Mouse (Mus musculus): ENCODE results near the gene Igsf3. TPM values are rescaled to one million over a fixed set of nuclear protein-coding genes. Genes with fewer than 3 reads are reported as not detected.

The Igsf3 gene
- polyA plus RNA-seq, 1 experiment = 0.12 TPM

DNA sequence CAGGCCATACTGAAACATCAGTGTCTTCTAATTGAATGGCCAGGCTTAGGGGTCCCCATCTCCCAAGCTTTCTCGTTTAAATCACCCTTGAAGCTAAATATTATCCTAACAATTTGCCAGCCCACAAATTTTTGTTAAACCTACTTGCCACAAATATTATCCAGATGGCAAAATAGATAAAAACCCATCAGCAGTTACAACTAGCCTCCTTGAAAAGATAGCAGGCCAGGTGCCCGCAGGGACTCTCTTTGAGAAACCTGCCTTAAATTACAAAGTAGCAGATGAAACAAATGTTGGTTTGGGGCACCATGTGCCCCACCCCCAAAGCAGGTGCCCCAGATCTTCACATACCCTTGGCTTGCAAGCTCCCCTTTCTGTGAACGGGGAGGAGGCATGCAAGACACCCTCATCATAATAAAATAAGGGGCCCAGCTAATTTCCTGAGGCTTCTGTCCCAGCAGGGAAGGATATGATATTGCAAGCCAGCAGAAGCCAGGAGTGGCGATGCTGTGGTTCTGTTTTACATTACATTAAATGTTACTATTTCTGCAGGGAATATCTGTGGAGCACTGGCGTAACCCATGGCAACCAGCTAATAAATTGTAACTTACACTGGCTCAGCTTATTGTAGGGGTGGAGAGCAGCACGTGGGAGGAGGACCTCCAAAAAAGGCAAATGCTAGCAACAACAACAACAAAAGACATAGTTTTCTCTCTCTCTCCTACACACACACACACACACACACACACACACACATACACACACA is 27.2 kb upstream of the Igsf3 start:
- peaks cover 8% of the 10 kb centered on the region for H3K9me3 ChIP-seq (ENCODE audit: control insufficient read depth, low read length)
- no peaks in the 10 kb centered on the region for H3K27me3 ChIP-seq (ENCODE audit: control insufficient read depth)
- H3K4me3 ChIP-seq (replicated peaks) = no peak overlapping the region
- H3K4me1 ChIP-seq (ENCODE audit: control insufficient read depth) = peaks cover 60% of the 10 kb centered on the region
- H3K36me3 ChIP-seq (ENCODE audit: control insufficient read depth) = peaks cover 14% of the 10 kb centered on the region
- TF ChIP-seq GATA1 (IDR thresholded peaks at IDR 0.05; ENCODE audit: low read length) = peak; percentile 22; the same call in 1 of the 2 replicates
- TF ChIP-seq TAL1 (IDR thresholded peaks at IDR 0.05; ENCODE audit: low read length) = no peak

DNA sequence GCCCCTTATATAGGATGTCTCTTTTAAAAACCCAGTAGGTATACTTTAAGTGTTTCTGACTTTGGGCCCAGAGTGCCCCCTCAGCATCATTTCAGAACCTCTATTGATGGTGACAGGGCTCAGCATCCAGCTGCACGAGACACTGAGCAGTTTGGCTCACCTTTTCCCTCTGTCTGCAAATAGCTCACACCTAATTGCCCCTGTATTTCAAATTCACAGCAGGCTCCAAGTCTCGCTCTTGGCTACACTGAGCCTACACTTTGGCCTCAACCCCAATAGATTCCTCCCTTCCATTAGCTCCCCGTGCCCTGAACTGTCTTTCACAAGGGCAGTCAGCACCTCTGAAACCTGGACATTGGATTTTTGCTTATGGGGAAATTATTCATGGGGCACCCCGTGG is 26.5 kb upstream of the Igsf3 start:
- peaks cover 67% of the 10 kb centered on the region for H3K4me1 ChIP-seq (ENCODE audit: control insufficient read depth)

DNA sequence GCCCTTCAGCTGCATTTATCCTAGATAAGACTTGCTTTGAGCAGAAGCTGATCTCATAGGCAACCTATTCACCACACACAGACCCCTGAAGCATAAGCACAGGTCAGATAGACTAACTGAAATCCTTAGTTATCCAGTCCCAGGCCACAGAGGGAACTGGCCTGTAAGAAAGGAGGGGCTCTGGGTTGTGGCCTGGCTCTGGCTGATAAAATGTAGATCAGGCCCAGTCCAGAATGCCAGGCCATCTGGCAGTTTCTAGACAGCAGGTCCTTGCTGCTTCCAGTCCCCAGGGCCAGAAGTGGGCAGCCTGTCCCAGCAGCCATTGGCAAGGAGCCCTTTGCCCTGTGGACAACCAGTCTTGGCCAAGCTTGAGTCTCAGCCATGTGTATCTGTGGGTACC is 22.4 kb upstream of the Igsf3 start:
- Histone ChIP-seq H3K27me3 (ENCODE audit: control insufficient read depth) (no peaks in the 10 kb centered on the region), H3K36me3 (ENCODE audit: control insufficient read depth) (peaks cover 10% of the 10 kb centered on the region), H3K4me3 (replicated peaks) (peak overlapping the region; percentile 26), H3K4me1 (ENCODE audit: control insufficient read depth) (peaks cover 82% of the 10 kb centered on the region), H3K9me3 (ENCODE audit: control insufficient read depth, low read length) (peaks cover 8% of the 10 kb centered on the region)
- TF ChIP-seq GATA1 (IDR thresholded peaks at IDR 0.05; ENCODE audit: low read length) (no peak), TAL1 (IDR thresholded peaks at IDR 0.05; ENCODE audit: low read length) (peak; percentile 73)

More for the DNA sequence above, 26.5 kb upstream of the Igsf3 start:
- TF ChIP-seq TAL1 (IDR thresholded peaks at IDR 0.05; ENCODE audit: low read length) = no peak
- TF ChIP-seq GATA1 (IDR thresholded peaks at IDR 0.05; ENCODE audit: low read length) = no peak
- Histone ChIP-seq H3K27me3 (ENCODE audit: control insufficient read depth) (no peaks in the 10 kb centered on the region), H3K4me3 (replicated peaks) (no peak overlapping the region), H3K36me3 (ENCODE audit: control insufficient read depth) (peaks cover 14% of the 10 kb centered on the region), H3K9me3 (ENCODE audit: control insufficient read depth, low read length) (peaks cover 8% of the 10 kb centered on the region)

DNA sequence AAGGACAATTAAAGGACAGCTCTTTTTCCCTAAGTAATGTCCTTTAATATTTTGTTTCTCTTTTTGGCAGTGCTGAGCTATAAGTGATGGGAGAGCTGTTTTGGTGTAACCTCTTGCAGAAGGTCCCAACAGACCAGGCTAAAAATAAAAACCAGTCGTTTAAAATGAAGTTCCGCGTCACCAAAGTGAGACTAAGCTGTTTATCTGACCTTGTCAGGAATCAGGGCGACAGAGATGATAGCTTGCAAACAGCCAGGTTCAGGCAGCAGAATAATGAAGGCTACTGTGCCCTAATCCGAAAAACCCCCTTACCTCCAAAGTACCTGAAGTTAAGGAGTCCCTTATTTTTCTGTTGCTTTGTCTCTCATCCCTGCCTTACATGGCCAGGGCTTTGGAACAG is 21.2 kb upstream of the Igsf3 start:
- TF ChIP-seq GATA1 (IDR thresholded peaks at IDR 0.05; ENCODE audit: low read length) = no peak
- no peak for TF ChIP-seq TAL1 (IDR thresholded peaks at IDR 0.05; ENCODE audit: low read length)
- H3K27me3 ChIP-seq (ENCODE audit: control insufficient read depth) = no peaks in the 10 kb centered on the region
- peaks cover 81% of the 10 kb centered on the region for H3K4me1 ChIP-seq (ENCODE audit: control insufficient read depth)
- peaks cover 8% of the 10 kb centered on the region for H3K9me3 ChIP-seq (ENCODE audit: control insufficient read depth, low read length)
- peaks cover 10% of the 10 kb centered on the region for H3K36me3 ChIP-seq (ENCODE audit: control insufficient read depth)
- peak overlapping the region; percentile 8 for H3K4me3 ChIP-seq (replicated peaks)

DNA sequence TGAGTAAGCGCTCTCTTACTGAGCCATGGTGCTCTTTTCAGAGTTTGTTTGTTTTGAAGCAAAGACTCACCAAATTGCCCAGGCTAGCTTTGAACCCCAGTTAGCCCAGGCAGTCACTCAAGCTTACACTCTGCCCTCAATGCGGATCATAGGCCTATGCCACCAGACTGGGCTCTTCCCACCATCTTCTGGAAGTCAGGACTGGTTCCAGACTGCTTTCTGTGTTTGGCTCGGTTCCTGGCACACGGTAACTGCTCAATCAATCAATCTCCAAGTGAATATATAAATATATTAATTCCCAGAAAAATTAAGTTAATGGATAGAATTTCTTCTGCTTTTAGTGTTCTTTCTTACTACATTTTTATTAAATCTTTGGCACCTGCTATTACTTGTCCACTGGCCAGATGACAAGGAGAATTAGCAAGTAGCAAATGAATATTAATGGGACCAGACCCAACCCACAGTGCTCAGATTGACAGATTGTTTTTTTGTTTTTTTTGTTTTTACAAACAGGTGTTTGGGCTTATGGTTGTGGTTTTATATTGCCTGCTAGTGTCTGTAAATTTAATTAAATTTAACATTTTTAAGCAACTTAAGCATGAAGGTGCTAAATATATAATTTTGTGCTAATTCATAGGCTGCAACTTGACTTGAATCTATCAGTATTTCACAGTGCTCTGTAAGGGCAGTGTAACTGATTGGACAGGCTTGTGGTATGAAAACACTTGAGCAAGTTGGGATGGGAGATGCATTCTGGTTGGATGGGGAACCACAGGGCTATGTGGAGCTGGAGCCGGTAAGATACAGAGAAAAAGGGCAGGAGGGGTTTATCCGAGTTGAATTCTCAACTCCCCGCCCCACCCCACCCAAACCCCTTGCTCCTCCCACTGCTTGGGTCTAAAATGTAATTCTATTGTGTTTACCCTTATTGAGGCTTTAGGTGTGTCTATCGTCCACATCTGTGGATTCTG is 20.0 kb upstream of the Igsf3 start:
- peak overlapping the region; percentile 19 for H3K4me3 ChIP-seq (replicated peaks)

DNA sequence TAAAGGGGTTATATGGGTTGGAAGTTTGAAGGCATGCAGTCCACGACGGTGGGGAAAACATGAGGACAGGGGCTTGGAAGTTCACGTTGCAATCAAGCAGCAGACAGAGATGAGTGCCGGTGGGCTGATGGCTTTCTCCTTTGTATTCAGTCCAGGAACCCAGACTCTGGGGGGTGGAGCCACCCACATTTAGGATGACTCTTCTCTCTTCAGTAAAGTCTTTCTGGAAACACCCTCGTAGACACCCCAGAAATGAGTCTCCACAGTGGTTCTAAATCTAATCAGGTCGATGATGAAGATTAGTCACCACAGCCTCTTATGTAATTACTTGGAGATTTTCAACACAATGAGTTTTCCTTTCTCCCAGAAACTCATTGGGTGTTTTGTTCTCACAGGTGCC is 16.1 kb upstream of the Igsf3 start:
- Histone ChIP-seq H3K4me3 (replicated peaks) (no peak overlapping the region), H3K36me3 (ENCODE audit: control insufficient read depth) (no peaks in the 10 kb centered on the region), H3K27me3 (ENCODE audit: control insufficient read depth) (no peaks in the 10 kb centered on the region), H3K4me1 (ENCODE audit: control insufficient read depth) (peaks cover 69% of the 10 kb centered on the region), H3K9me3 (ENCODE audit: control insufficient read depth, low read length) (no peaks in the 10 kb centered on the region)
- TF ChIP-seq TAL1 (IDR thresholded peaks at IDR 0.05; ENCODE audit: low read length) (no peak), GATA1 (IDR thresholded peaks at IDR 0.05; ENCODE audit: low read length) (no peak)

More for the DNA sequence above, 20.0 kb upstream of the Igsf3 start:
- Histone ChIP-seq H3K9me3 (ENCODE audit: control insufficient read depth, low read length) (peaks cover 8% of the 10 kb centered on the region), H3K36me3 (ENCODE audit: control insufficient read depth) (peaks cover 10% of the 10 kb centered on the region), H3K4me1 (ENCODE audit: control insufficient read depth) (peaks cover 73% of the 10 kb centered on the region), H3K27me3 (ENCODE audit: control insufficient read depth) (no peaks in the 10 kb centered on the region)
- TF ChIP-seq GATA1 (IDR thresholded peaks at IDR 0.05; ENCODE audit: low read length) (no peak), TAL1 (IDR thresholded peaks at IDR 0.05; ENCODE audit: low read length) (no peak)

DNA sequence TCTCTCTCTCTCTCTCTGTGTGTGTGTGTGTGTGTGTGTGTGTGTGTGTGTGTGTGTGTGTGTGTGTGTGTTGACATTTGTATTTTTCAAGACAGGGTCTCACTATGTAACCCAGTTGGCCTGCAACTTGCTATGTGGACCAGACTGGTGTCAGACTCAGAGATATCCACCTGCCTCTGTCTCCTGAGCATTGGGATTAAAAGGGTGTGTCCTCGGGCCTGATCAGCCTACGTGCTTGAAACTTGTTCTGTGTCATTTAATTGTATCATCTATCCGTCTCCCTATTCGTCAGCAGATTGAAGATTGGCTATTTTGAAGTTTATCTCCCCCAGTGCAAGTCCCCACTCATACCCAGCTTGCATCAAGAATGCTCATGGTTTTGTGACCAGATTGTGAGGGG is 14.5 kb upstream of the Igsf3 start:
- H3K4me1 ChIP-seq (ENCODE audit: control insufficient read depth) = peaks cover 69% of the 10 kb centered on the region
- H3K27me3 ChIP-seq (ENCODE audit: control insufficient read depth) = no peaks in the 10 kb centered on the region
- no peak overlapping the region for H3K4me3 ChIP-seq (replicated peaks)
- H3K36me3 ChIP-seq (ENCODE audit: control insufficient read depth) = no peaks in the 10 kb centered on the region
- TF ChIP-seq TAL1 (IDR thresholded peaks at IDR 0.05; ENCODE audit: low read length) (no peak), GATA1 (IDR thresholded peaks at IDR 0.05; ENCODE audit: low read length) (no peak)
- no peaks in the 10 kb centered on the region for H3K9me3 ChIP-seq (ENCODE audit: control insufficient read depth, low read length)

DNA sequence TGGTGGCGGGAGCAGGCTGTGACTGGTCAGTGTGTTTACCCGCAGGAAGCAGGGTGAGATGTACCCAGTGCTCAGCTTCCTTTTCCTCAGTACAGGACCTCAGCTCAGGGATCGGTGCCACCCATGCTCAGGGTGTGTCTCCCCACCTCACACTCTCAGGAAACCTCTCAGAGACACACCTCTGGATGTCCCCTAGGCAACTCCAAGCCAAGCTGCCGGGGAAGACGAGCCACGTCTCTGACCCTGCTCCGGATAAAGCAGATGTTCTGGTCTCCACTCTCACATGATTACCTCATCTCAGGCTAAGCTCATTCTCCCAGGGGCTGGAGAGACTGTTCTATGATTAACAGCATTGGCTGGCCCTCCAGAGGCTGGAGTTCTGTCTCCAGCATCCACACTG is 13.3 kb upstream of the Igsf3 start:
- H3K4me1 ChIP-seq (ENCODE audit: control insufficient read depth) = peaks cover 72% of the 10 kb centered on the region
- no peak overlapping the region for H3K4me3 ChIP-seq (replicated peaks)
- no peaks in the 10 kb centered on the region for H3K36me3 ChIP-seq (ENCODE audit: control insufficient read depth)
- no peaks in the 10 kb centered on the region for H3K27me3 ChIP-seq (ENCODE audit: control insufficient read depth)
- TF ChIP-seq GATA1 (IDR thresholded peaks at IDR 0.05; ENCODE audit: low read length) (no peak), TAL1 (IDR thresholded peaks at IDR 0.05; ENCODE audit: low read length) (no peak)
- no peaks in the 10 kb centered on the region for H3K9me3 ChIP-seq (ENCODE audit: control insufficient read depth, low read length)

- no peaks in the 10 kb centered on the region for H3K9me3 ChIP-seq (ENCODE audit: control insufficient read depth, low read length)
These were observed 11.7 kb upstream of the Igsf3 start for GRCm38 (mm10) chr3:101365081-101365612.

More at GRCm38 (mm10) chr3:101365081-101365612, 11.7 kb upstream of the Igsf3 start:
- Histone ChIP-seq H3K4me1 (ENCODE audit: control insufficient read depth) (peaks cover 68% of the 10 kb centered on the region), H3K27me3 (ENCODE audit: control insufficient read depth) (no peaks in the 10 kb centered on the region), H3K4me3 (replicated peaks) (no peak overlapping the region), H3K36me3 (ENCODE audit: control insufficient read depth) (no peaks in the 10 kb centered on the region)
- TF ChIP-seq TAL1 (IDR thresholded peaks at IDR 0.05; ENCODE audit: low read length) (no peak), GATA1 (IDR thresholded peaks at IDR 0.05; ENCODE audit: low read length) (no peak)
